Mouse (Mus musculus) spleen, postnatal 36 days (tissue): Measurements from ENCODE around the gene Selplg.
"Not testable (repeated sequence)": the region's sequence is repeated elsewhere in the genome, so short reads cannot be mapped to it uniquely, and the experiment has no call there.

Experiments used
- DNase-seq, 2 experiments: peaks; one replicate each; pipeline ENCODE4 v3.0.0; 2022; ENCODE audit warnings: low spot score in 2 of 2, mixed read lengths in 1 of 2

Gene Selplg

GRCm38 (mm10) chr5:113791197-113792095 is 41.0 kb downstream of the Selplg start:
- no peak for DNase-seq

- DNase-seq = no peak
These were observed 41.8 kb downstream of the Selplg start for GRCm38 (mm10) chr5:113790453-113791196.

DNA sequence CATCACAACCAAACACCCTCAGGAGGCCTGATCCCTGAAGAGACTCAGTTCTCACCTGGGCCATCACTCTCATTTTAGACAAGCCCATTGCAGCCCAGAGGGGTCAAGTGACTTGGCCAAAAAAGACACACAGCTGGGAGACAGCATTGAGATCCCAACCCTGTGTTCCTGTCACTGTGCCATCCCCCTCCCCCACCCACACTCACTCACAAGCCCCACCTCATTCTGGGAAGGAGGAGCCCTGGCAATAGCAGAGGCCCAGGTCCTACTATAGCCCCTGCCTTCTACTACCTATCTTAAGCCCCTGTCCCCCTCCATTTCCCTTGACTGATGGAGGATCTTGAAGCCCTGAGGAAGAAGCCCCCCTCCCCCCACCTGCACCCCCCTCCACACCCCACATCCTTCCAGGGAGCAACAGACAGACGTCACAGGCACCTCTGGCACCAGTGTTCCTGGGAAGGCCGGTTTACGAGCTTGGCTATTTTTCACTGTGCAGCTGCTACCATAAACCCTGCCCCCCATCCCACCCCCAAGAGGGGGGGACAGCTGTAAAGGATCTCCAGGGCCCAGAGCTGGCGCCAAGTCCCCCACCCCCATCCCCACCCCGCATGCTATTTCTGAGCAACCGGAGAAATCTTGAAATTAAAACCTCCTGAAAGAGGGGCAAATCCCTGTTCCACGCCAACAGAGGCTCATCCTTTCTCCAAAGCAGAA is 43.2 kb downstream of the Selplg start:
- DNase-seq = no peak

DNA sequence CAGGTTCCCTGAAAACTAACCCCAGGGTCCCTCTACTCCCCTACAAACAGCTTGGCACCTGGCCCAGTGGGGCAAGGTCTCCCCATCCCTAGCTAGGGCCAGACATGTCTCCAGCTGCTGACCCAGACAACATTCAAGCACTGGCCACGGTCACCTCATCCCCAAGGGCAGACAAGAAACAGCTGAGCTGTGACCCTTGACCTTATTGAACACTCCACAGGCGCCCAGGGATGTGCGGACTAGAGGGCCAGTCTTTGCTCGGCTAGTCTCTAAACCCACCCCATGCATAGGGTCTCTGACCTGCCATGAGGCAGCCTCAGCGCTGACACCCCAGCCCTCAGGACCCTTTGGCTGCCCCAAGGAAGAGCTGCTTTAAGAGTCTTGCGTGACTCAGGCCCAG is 43.8 kb downstream of the Selplg start:
- no peak for DNase-seq

DNA sequence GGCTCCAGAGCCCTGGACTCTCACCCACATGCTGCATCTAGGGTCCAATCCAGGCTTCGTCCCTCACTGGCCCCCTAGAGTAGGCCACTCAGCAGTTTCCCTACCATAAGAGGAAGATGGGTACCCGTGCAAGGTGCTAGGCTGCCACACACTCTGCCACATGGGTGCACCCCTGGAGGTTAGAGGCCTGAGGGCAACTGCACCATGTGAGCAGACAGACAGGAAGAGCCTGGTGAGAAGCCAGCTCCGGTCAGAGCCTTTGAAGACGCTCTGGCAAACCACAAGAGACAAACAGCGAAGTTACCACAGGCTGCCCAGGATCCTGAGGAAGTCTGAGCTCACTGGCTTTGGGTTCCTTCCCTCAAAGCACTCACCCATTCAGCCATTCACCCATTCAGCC is 45.5 kb downstream of the Selplg start:
- DNase-seq = peak in 1 of 2 experiments; percentile 31

- not testable (repeated sequence) for DNase-seq
These were observed 48.3 kb downstream of the Selplg start for GRCm38 (mm10) chr5:113784104-113784503.

GRCm38 (mm10) chr5:113783581-113784001 is 48.9 kb downstream of the Selplg start:
- peak; percentile 64 to 70 for DNase-seq

DNA sequence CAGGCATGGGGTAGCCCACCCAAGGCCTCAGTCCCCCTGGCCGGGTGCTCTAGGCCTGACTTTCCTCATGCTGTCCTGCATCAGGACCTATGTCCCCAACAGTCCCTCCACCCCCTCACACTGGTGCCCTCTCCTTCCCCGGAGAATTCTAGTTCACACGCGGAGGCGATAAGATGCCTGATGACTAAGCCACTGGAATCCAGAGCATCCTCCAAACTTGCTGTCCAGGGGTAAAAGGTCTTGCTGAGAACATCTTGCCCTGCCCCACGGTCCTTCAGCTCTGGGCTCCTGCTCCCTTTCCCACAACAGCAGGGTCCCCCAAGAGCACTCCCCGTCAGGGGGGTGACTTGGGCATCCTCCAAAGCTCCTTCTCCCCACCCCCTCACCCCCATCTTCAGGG is 49.8 kb downstream of the Selplg start:
- no peak for DNase-seq

GRCm38 (mm10) chr5:113781875-113782274 is 50.6 kb downstream of the Selplg start:
- DNase-seq = no peak

GRCm38 (mm10) chr5:113781254-113781653 is 51.2 kb downstream of the Selplg start:
- no peak for DNase-seq

DNA sequence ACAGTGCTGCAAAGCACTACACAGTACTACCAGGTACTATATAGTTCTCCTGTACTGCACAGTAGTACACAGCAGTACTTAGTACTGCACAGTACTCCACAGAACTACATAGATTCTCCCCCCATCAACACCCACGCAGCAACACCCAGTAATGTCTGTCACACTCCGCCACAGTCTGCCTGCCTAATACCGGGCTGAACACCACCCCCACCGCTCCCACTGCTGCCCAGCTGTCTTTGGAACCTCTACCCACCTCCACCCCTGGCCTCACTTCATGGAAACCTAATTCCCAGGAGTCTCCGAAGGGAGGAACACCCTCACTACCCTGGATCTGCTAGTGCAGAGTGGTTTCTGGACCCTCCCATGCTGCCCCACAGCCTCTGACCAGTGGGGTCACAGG is 51.7 kb downstream of the Selplg start:
- DNase-seq = no peak

DNA sequence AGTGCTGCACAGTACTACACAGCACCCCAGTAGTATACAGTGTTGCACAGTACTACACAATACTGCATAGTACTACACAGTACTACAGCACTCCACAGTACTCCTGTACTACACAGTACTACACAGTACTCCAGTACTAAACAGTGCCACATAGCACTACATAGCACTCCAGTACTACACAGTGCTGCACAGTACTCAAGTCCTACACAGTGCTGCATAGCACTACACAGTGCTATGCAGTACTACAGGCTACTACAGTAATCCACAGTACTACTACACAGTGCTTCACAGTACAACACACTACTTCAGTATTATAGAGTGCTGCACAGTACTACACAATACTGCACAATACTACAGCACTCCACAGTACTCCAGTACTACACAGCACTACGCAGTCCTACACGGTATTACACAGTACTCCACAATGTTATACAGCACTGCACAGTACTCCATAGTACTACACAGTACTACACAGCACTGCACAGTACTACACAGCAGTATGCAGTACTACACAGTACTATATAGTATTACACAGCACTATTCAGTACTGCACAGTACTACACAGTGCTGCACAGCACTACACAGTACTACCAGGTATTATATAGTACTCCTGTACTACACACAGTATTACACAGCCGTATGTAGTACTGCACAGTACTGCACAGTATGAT is 52.2 kb downstream of the Selplg start:
- DNase-seq = no peak

GRCm38 (mm10) chr5:113779569-113779968 is 52.9 kb downstream of the Selplg start:
- DNase-seq = no peak

DNA sequence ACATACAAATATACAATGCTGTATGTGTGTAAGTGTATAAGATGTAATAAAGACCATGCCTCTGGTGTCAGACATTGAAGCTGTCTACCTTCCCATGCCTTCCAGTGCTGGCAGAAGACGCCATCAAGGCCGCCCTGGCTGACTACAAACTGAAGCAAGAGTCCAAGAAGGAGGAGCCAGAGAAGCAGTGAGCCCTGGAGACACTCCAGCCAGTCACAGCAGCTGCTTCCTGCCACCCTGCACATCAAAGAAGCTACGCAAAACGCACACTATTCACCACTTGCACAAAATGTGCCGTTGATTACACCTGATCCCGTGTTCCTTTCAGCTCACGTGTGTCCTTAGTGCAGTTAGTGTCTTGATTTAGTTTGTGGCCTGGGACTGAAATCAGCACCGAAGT is 54.7 kb downstream of the Selplg start:
- DNase-seq = peak; percentile 34 to 45

DNA sequence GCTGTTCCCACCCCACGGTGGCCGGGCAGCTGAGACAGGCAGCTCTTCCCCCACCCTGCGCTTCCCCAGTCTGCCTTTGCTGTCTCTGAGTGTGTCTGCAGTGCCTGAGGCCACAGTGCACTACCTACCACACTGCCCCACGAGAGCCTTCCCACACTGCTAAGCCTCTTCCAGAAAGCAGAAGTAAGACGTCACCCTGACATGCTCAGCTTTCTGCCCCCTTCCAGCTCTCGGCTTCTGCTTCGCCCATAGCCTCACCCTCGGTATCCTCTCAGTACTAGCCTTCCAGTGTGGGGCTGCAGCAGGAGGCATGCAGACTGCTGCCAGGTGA is 55.6 kb downstream of the Selplg start:
- DNase-seq = peak; percentile 79 to 80

DNA sequence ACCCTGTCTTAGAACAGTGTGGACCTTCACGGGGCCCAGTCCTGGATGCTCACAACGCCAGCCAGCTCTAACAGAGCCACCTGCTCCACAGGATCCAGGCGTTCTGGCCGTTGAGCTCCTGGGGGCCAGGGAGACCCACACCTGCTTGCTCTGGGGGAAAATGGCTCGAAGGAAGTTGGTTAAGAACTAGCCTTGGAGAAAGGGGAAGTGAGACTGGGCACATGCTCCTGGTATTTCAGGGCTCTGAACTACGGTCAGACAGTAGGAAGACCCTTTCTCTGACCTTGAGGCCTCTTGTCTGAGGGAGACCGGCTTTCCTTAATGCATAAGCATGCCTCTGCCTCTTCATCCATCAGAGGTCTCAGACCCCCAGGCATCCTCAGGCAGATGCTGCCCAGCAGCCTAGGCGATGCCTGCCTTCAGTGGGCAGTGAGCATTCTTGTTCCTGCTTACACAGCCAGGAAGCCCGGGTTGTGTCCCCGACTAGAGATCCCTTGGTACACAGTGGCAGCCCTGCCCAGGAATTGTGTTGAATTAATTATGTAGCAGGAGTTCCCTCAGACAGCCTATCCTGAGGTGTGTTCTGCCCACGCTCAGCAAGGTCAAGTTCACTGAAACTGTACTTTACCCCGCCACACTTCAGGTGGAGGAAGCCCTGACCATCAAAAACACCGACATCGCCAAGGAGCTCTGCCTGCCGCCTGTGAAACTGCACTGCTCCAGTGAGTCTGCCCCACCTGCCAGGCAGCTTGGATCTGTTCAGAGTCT is 56.1 kb downstream of the Selplg start:
- DNase-seq = peak; percentile 51 to 68

GRCm38 (mm10) chr5:113775585-113775984 is 56.9 kb downstream of the Selplg start:
- no peak for DNase-seq

DNA sequence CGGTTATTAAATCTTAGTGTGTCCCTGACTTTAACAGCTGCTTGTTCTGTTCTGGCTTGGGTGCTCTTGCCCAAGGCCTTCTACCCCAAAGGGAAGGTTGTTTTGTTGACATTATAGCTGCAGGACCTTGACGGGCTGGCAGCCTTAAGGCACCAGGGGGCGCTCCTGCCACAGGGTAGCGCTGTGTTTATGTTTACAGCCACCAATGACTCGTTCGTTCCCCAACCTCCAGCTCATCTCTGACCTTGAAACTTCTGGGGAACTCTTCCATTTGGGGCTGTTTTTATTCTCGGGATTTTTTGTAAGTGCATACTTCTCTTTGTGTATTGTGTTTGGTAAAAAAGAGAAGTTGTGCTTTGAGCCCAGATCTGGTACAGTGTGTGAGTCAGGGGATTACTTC is 58.8 kb downstream of the Selplg start:
- DNase-seq = peak; percentile 83 to 89

DNA sequence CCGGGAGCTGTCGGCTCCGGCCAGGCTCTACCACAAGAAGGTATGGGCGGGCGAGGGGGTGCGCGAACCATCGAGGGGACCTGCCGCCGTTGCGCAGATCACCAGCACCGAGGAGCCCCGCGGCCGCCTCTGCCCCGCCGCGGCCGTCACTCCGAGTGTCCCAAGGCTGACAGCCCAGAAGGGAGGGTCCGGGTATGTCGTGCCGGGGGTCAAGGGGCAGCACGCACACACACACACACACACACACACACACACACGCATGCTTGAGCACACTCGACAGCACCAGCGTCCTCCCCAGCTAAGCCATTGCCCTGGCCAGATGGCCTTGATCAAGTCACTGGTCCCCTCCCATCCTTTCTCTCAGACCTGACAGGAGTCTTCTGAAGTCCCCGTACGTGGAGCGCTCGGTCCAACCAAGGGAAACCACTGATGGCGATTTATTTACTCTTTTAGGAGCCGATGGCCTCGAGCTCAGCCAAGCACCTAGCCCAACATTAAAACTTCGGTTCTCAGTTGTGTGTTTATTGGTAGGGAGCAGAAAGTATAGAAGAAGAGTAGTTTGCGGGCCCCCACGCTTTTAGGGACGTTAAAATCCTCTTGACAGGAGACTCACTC is 59.4 kb downstream of the Selplg start:
- DNase-seq = no peak

DNA sequence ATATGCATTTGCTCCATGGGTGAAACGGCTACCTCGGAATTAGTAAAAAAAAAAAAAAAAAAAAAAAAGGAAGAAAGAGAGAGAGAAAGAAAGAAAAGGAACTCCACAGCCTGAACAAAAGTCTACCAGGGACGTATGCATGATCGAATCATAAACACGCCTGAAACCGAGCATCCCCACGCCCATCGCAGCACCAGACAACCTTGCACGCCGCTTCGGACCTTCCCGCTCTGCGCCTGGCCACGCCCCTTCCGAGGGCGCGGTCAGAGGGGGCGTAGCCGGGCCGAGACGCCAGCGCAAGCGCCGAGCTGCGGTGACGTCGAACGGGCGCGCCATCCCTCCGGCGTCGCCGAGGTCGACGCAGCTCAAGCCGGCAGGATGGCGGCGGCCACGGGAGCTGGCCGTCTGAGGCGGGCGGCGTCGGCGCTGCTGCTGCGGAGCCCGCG is 60.0 kb downstream of the Selplg start, which contains the start of the genes Sart3 and Iscu:
Gene Sart3 (minus strand): TSS at position 61 of the 446 bp plus-strand sequence.
Gene Iscu (plus strand): TSS at position 299 of the 446 bp plus-strand sequence.
- peak; percentile 95 for DNase-seq
